Mouse (Mus musculus): Measurements from ENCODE around the gene Gh. TPM values are rescaled to one million over a fixed set of nuclear protein-coding genes. Genes with fewer than 3 reads are reported as not detected.

Gh gene
- total RNA-seq, 2 experiments from 2014 or later: not detected

DNA sequence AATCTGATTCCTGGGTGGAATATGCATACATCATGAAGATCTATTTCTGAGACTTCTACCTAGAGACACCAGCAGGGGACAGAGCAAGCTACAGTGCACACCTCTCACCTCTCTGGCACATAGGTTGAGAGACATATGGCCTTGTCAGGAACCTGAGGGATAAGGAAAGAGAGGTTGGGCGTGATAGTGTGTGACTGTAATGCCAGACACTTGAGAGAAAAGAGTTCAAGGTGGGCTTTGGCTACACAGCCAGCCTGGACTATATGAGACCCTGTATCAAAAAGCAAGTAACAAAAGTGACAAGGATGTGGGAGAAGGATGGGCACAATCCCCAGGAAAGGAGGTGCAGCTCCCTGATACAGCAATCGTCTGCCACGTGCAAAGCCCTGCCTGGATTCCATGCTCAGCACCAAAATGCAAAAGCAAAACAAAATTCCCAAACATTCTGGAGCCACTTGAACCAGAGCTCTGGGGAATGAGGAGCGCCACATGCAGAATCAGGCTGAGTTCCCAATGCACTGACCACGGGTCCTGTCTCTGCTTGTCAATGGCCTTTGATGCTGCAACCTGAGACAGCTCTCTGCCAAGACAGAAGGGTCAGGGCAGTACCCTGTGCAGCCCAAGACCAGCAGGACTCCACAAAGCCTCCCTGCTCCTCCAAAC is 30.4 kb downstream of the Gh start:
- DNase-seq (ENCODE audit: low spot score in 2 of 2): no peak

DNA sequence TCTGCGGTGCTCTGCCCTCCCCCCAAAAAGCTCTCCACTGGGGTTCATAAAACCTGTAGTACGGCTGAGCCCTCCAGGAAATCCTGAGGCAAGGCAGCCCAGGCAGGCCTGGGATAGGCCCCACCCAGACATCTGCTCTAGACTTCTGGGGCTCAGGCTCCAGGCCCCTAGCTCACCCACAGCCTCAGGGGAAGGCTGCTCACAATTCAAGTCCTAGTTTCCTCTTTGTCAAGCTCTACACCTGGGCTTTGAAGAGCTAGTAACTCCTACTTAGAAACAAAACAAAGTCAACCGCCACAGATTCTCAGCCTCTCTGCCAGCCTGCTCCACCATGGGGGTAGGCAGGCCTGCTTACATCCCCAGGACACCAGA is 32.6 kb downstream of the Gh start:
- no peak for DNase-seq (ENCODE audit: low spot score in 2 of 2)

DNA sequence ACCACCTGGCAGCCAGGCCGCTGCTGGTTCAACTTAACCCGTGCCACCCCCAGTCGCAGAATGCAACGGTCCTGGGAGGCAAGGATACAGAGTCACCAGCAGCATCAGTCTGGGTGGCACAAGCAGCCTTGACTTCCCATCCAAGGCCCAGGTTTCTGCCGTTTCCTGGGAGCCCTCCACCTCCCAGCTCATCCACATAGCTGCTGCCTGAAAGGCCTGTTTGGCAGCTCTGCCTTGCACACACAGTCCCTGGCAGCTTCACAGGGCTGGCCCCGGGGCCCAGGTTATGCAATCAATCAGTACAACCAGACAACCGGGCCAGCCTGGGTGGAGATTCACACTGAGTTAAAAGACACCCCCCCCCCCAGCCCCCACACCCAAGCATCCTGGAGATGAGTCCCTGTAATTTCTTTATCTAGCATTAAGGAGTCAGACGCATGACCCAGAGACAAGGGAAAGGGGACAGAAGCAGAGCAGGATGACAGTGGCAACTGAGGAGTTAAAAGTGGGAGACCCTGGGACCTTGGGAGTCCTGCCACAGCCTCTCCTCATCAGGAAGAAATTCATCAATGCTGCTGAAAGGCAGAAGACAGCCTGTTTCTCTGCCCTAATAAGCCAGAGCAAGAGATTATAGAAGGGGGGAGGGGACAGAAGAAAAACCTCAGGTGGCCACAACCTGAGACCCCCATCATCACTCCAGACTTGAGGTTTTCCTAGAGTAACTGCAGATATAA is 33.2 kb downstream of the Gh start:
- peak; percentile 57 to 75 for DNase-seq (ENCODE audit: low spot score in 2 of 2)

DNA sequence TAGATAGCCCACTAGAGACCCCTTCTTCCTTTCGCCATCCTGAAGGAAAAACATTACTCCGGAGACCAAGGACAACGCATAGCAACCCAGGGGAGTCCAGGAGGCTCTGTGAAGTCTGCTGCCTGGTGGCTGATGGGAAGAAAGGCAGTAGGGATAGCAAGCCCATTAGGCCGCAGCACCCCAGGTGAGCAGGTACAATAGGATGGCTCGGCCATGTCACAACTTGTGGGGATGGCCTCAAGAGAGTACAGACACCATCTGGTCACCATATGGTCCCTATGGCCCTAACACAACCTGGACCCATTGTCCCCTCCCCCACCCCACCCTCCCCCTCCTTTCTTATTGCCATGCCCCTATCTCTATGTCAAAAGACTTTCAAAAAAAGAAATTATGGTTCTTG is 33.8 kb downstream of the Gh start:
- DNase-seq (ENCODE audit: low spot score in 2 of 2): no peak

DNA sequence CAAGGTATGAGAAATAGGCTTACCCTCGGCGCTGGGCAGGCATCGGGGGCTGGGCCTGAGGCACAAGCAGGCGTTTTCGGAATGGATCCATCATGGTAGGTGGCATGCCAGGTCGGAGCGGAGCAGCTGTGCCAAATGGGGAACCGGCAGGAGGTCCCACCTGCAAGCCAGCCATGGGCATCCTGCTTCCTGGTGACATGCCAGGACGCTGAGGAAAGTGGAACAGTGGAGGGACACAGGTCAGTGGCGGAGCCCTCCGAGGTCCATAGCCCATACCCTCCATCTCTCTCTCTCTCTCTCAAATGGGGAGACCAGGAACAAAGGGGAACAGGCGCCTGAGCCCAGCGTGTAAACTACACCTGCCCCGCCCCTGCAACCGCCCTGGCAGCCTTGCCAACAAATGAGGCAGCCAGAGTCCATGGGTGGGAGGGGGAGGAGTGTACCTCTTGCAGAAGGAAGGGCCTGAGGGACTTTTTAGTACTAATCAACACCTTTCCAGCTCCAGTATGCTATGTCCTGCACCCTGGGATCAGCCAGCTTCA is 34.3 kb downstream of the Gh start:
- no peak for DNase-seq (ENCODE audit: low spot score in 2 of 2)

- no peak for DNase-seq (ENCODE audit: low spot score in 2 of 2)
Measured at GRCm38 (mm10) chr11:106266431-106266830, 35.2 kb downstream of the Gh start.

DNA sequence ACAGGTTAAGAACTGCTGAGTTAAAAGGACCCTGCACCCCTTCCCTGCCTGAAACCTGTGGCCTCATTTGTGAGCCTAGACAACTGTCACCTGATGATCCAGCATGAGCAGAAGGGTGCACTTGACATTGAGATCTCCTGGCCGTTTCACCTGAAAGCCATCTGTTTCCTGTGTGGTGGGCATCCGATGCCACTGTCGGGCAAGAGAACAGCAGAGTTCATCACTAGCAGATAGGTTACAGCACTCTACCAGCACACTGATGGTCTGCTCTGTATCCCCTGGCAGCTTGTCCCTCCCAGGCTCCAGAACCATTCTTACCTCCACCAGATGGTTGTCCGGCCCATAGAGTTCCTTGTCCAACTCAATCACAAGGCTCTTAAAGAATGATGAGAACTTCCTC is 36.1 kb downstream of the Gh start:
- no peak for DNase-seq (ENCODE audit: low spot score in 2 of 2)

GRCm38 (mm10) chr11:106264988-106265387 is 36.7 kb downstream of the Gh start:
- no peak for DNase-seq (ENCODE audit: low spot score in 2 of 2)

DNA sequence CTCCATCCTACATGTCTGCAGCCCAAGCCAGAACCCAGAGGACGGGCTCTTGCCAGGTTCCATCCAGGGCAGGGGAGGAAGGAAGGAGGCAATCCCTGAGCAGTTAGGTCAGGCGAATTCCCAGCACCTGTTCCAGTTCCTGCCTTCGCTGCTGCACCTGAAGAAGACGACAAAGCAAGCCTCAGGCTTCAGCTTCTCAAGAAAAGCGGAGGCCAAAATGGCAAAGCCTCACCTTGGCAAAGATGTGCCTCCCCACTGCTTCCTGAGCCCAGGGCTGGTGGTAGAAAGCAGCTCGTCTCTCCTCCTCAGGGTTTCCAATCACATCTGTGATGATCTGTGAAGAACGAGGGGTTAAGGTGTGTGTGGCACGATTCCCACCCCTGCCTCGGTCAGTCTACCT is 37.7 kb downstream of the Gh start:
- DNase-seq (ENCODE audit: low spot score in 2 of 2): no peak

- no peak for DNase-seq (ENCODE audit: low spot score in 2 of 2)
Measured at GRCm38 (mm10) chr11:106260826-106261450, 40.7 kb downstream of the Gh start.

DNA sequence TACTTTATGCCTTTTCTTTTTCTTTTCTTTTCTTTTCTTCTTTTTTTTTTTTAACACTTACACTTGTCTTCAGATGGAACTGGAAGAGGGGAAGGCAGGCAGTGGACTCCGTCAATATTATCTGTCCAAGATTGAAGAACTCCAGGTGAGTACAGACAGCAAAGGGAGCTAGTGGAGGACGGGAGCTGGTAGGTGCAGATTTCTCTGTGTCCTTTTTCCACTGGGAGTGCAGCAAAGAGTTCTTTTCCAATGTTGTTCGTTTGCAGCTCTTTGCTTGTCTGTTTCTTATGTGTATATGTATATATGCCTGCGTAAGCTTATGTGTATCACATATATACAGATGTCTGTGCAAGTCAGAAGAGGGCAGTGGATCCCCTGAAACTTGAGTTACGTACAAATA is 44.9 kb downstream of the Gh start:
- DNase-seq (ENCODE audit: low spot score in 2 of 2): no peak

DNA sequence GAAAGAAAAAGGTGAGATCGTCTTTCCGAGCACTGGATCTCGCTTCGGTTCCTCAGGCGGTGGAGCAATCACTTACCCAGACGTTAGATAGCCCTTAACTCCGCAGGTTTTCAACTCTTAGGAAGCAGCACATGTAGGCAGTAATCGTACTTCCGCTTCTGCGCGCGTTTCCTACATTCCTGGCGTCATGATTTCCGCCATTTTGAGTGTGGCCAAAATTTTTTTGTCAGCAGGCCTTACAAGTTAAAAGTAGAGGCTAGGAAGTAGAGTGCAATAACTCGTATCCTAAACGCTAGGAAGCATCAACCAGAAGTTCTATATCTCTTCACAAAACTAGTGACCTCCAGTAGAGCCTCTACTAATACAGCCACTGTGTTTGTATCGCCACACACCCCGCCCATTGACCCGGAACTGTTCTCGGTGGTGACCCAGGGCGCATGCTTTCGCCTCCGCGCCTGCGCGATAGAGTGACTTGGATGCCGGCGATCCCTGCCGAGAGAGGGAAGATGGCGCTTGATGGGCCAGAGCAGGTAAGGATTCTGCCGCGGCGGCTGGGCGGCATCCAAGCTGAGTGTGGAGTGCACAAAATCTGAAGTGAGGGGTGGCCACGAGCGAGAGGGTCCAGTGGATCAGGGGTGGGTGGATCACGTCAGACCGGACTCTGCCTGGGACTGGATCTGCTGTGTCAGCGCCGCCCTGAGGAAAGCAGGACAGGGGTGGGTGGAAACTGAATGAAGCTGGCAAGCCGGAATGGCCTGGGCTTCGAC is 45.8 kb downstream of the Gh start, which contains the start of the genes Ftsj3 and Psmc5:
Gene Ftsj3, minus strand, starts transcription at position 395 of the 767 bp plus-strand sequence.
Gene Psmc5, plus strand, starts transcription at position 470 of the 767 bp plus-strand sequence.
- peak; percentile 97 to 100 for DNase-seq (ENCODE audit: low spot score in 2 of 2)

DNA sequence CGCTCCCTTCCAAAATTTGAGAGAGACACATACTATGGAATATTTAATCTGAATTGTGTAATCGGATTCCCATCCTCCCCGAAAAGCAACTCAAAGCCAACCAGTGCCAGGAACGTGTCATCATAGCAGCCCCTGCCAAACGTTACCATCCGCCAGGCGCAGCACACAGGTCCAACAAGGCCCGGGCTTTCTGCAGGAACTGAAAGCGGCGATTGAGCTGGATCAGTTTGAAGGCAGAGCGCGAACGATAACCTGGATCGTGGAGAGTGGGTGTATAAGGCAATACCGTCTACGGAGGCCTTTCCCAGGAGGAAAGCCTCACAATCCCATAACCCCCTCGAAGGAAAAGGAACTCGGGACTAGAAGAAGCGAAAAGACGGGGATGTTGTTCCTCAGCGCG is 46.5 kb downstream of the Gh start:
- DNase-seq (ENCODE audit: low spot score in 2 of 2): no peak

DNA sequence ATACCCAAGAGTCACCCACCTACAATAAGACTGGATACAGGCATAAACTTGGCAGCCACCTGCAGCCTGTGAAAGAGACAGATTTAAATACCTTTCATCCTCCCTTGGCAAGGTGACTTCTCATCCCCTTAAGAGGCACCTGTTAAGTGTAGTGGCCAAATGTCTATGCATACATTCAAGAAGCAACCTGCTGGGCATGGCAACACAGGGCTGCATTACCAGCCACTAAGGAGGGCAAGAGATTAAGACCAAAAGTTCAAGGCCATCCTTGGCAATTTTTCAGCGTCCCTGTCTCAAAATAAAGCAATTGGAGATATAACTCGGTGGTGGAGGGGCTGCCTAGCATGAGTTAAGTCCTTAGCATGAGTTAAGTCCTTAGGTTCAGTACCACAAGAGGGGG is 46.9 kb downstream of the Gh start:
- no peak for DNase-seq (ENCODE audit: low spot score in 2 of 2)

Other genes with a start within 250 kb of the Gh start
- 10 to 100 TPM; 19.6 to 19.8 TPM for gene Taco1, start 235.8 kb downstream of the Gh start, total RNA-seq (2021)
- 10 to 100 TPM; 45.9 to 47.1 TPM for gene Map3k3, start 217.3 kb downstream of the Gh start, total RNA-seq (2021)
- gene Gm10840, start 141.0 kb downstream of the Gh start, total RNA-seq (2021): not detected
- gene Limd2, start 141.0 kb downstream of the Gh start, total RNA-seq (2021): 10 to 100 TPM; 35.8 to 40.7 TPM
- gene Strada, start 99.7 kb downstream of the Gh start, total RNA-seq (2021): 10 to 100 TPM; 26.4 to 32.3 TPM
- gene Ccdc47, start 85.5 kb downstream of the Gh start, total RNA-seq (2021): 10 to 100 TPM; 72.7 to 74.6 TPM
- 10 to 100 TPM; 46.1 to 47.3 TPM for gene Ddx42, start 84.9 kb downstream of the Gh start, total RNA-seq (2021)
- 10 to 100 TPM; 32.6 to 34.6 TPM for gene Ftsj3, start 45.8 kb downstream of the Gh start, total RNA-seq (2021)
- gene Psmc5, start 45.7 kb downstream of the Gh start, total RNA-seq (2021): 100 to 1,000 TPM; 123 to 146 TPM
- 10 to 100 TPM; 36.6 to 38.1 TPM for gene Smarcd2, start 28.9 kb downstream of the Gh start, total RNA-seq (2021)
- under 1 TPM; 0.12 to 0.29 TPM for gene Tcam1, start 25.2 kb downstream of the Gh start, total RNA-seq (2021)
- gene Cd79b, start 12.9 kb upstream of the Gh start, total RNA-seq (2021): 1 to 10 TPM; 1.3 to 1.5 TPM
- 10 to 100 TPM; 81.7 to 86.7 TPM for gene Scn4a, start 51.4 kb upstream of the Gh start, total RNA-seq (2021)
- 10 to 100 TPM; 13.6 to 18.1 TPM for gene Prr29, start 63.6 kb upstream of the Gh start, total RNA-seq (2021)
- 10 to 100 TPM; 18.7 to 19.9 TPM for gene Icam2, start 86.2 kb upstream of the Gh start, total RNA-seq (2021)
- 10 to 100 TPM in 1 of 2 experiments, 1 to 10 TPM in 1; 7.1 to 10.3 TPM for gene Ern1, start 186.0 kb upstream of the Gh start, total RNA-seq (2021)

Measured in gastrocnemius, postnatal 4 days (tissue).